Mouse (Mus musculus) testis, adult 2 months (tissue): Measurements from ENCODE around the gene Coro1b. TPM values are rescaled to one million over a fixed set of nuclear protein-coding genes. Genes with fewer than 3 reads are reported as not detected.
"Not testable (repeated sequence)": the region's sequence is repeated elsewhere in the genome, so short reads cannot be mapped to it uniquely, and the experiment has no call there.

Source experiments
- H3K27ac ChIP-seq: fragments of 200-500 bp; 2 replicates; pipeline ENCODE4 v1.5.1; 2012; ENCODE audit warnings: low read depth, low read length; ENCODE audit not compliant: control insufficient read depth, insufficient read depth
- H3K27me3 ChIP-seq: fragments of 200-500 bp; 2 replicates; pipeline ENCODE4 v1.6.1; 2012; ENCODE audit warnings: mild to moderate bottlenecking, low read length, moderate library complexity; ENCODE audit not compliant: control insufficient read depth, insufficient read depth
- H3K36me3 ChIP-seq: fragments of 200-500 bp; 2 replicates; pipeline ENCODE4 v1.6.1; 2012; ENCODE audit warnings: mild to moderate bottlenecking, low read length; ENCODE audit not compliant: control insufficient read depth, insufficient read depth
- H3K4me1 ChIP-seq: fragments of 200-500 bp; 2 replicates; pipeline ENCODE4 v1.6.1; 2012; ENCODE audit warnings: low read length; ENCODE audit not compliant: control insufficient read depth, insufficient read depth
- H3K4me3 ChIP-seq: fragments of 200-500 bp; 2 replicates; pipeline ENCODE4 v1.5.1; 2012; ENCODE audit warnings: low read depth, mild to moderate bottlenecking, low read length, moderate library complexity, mixed read lengths; ENCODE audit not compliant: control insufficient read depth
- CTCF ChIP-seq: fragments of 200-500 bp; IDR thresholded peaks from 2 replicates; pipeline ENCODE4 v1.5.1; 2012; ENCODE audit warnings: low read depth, mild to moderate bottlenecking, inconsistent platforms, low read length, moderate library complexity; ENCODE audit not compliant: control insufficient read depth, insufficient read depth, insufficient replicate concordance
- POLR2A ChIP-seq: fragments of 200-500 bp; IDR thresholded peaks from 2 replicates; pipeline ENCODE4 v1.6.1; 2012; ENCODE audit warnings: low read depth, mild to moderate bottlenecking, inconsistent platforms, low read length, moderate library complexity; ENCODE audit not compliant: control insufficient read depth
- polyA plus RNA-seq: library from polyadenylated mRNA; depleted of rRNA; stranded (reverse); fragments of >200 nt; gene quantifications from 2 replicates; pipeline ENCODE4 v1.2.3, GENCODE M21; 2012

Coro1b gene
- polyA plus RNA-seq, 1 experiment, result 87.3 TPM

- no peaks in the 10 kb centered on the region for H3K27me3 ChIP-seq
- TF ChIP-seq POLR2A, result peak; percentile 62; the same call in 1 of the 2 replicates
- TF ChIP-seq CTCF, result no peak
- peak overlapping the region; percentile 96 for H3K27ac ChIP-seq
- H3K4me3 ChIP-seq, result peak overlapping the region; percentile 96
- peaks cover 6% of the 10 kb centered on the region for H3K4me1 ChIP-seq
- H3K36me3 ChIP-seq, result no peaks in the 10 kb centered on the region
Observed at GRCm38 (mm10) chr19:4121097-4121805, 27.2 kb upstream of the Coro1b start.

DNA sequence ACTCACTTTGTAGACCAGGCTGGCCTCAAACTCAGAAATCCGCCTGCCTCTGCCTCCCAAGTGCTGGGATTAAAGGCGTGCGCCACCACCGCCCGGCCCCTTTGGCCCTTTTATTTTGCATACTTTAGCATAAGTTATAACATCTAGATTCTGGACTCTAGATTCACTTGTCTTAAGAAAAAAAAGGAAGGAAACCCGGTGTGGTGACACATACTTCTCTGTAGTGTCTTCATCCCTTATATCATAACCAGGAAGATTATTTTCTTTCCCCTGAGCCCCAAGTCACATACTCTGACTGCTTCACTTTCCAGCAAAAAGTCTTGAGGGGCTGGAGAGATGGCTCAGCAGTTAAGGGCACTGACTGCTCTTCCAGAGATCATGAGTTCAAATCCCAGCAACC is 26.5 kb upstream of the Coro1b start:
- not testable (repeated sequence) for H3K4me3 ChIP-seq, H3K27me3 ChIP-seq, H3K36me3 ChIP-seq
- Histone ChIP-seq H3K4me1 (peaks cover 10% of the 10 kb centered on the region), H3K27ac (peak overlapping the region; percentile 22; the same call in 1 of the 2 replicates)

DNA sequence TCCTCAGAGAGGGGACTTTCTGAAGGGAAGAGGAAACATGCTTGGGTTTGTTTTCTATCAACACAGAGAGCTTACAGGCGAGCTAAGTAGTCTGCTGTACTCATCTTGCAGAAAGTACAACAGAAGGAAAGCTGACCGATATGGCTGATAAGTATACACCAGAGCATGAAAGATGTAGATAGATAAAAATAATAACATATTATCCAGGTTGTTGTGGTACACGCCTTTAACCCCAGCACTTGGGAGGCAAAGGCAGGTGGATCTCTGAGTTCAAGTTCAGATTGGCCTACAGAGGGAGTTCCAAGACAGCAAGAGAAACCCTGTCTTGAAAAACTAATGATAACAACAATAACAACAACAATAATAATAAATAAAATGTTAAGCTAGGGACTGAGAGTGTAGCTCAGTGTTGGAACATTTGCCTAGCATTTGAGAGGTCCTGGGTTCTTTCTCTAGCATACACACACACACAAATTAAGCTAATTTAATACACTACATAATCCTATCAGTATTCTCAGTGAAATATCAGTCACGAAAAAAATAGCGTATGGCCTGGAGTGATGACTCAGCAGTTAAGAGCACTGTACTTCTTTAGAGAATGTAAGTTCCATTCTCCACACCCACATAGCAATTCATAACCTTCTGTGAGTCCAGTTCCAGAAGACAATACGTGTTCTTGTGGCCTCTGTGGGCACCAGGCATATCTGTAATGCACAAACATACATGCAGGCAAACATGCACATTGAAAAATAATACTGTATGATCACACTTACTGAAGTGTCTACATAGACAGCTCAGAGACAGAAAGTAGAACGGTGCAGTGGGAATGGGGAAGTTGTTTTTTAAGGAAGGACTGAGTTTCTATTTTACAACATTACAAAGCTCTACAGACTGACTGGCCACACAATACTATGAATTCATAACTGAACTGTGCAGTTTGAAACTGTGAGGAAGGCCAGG is 25.7 kb upstream of the Coro1b start:
- Histone ChIP-seq H3K4me1 (peaks cover 12% of the 10 kb centered on the region), H3K27ac (no peak overlapping the region), H3K4me3 (no peak overlapping the region), H3K36me3 (no peaks in the 10 kb centered on the region), H3K27me3 (no peaks in the 10 kb centered on the region)
- no peak for TF ChIP-seq POLR2A
- no peak for TF ChIP-seq CTCF

GRCm38 (mm10) chr19:4124432-4124831 is 24.0 kb upstream of the Coro1b start:
- Histone ChIP-seq H3K36me3 (no peaks in the 10 kb centered on the region), H3K27me3 (no peaks in the 10 kb centered on the region), H3K4me3 (no peak overlapping the region), H3K27ac (no peak overlapping the region), H3K4me1 (peaks cover 12% of the 10 kb centered on the region)
- TF ChIP-seq POLR2A (no peak), CTCF (no peak)

GRCm38 (mm10) chr19:4125268-4125667 is 23.2 kb upstream of the Coro1b start:
- Histone ChIP-seq H3K27ac (peak overlapping the region; percentile 76; the same call in 1 of the 2 replicates), H3K4me1 (peaks cover 12% of the 10 kb centered on the region), H3K4me3 (peak overlapping the region; percentile 89)
- not testable (repeated sequence) for H3K27me3 ChIP-seq, H3K36me3 ChIP-seq

DNA sequence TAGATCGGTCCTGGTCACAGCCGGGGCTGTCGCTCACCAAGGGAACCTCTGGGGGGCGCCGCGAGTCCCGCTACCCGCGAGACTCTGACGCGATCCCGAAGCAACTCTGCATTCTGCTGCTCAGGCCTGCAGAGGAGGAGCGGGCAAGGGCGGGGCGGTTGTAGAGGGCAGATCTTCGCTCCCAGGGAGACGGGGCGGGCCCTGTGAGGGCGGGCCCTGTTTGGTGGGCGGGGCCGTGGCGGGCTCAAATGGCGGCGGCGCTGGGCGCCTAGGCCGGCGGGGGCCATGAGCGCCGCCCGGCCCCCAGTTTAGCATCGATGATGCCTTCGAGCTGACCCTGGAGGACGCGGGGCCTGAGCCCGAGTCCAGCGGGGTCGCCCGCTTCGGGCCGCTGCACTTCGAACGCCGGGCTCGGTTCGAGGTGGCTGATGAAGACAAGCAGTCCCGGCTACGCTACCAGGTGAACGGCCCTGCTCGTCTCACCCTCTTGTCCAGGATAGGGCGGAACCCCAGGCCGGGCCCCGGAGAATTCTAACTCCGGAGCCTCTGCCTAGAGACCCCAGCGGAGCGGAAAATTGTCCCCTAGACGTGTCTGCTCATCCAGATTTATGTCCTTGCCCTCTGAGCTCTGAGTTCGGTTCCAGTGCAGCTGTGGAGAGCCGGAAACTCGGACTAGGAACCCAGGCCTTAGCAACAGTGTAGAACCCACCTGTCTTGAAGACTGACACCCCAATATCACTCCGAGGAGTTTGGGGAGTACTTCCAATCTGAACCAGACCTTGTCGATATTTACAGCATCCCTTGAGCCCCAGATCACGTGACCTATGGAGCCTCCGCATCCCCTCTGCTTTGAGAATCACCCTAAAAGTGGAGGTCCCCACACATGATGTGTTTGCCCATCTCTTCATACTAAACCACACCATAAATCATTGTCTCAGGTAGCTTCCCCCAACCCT is 22.4 kb upstream of the Coro1b start, which contains the start of gene Aip:
Aip (minus strand) TSS at position 118 of the 956 bp plus-strand sequence.
- peak within 1 kb of the TSS; percentile 89 for H3K4me3 ChIP-seq
- no peak; the same call in 1 of the 2 replicates for TF ChIP-seq POLR2A
- peak; percentile 55 for TF ChIP-seq CTCF
- no peaks in the 10 kb centered on the region for H3K27me3 ChIP-seq
- H3K4me1 ChIP-seq, result peaks cover 12% of the 10 kb centered on the region
- H3K36me3 ChIP-seq, result no peaks in the 10 kb centered on the region; the same call in 1 of the 2 replicates
- H3K27ac ChIP-seq, result peak within 1 kb of the TSS; percentile 76
